Comparison of ENCODE assay signal across 9 mouse cellular contexts in the genomic region with DNA sequence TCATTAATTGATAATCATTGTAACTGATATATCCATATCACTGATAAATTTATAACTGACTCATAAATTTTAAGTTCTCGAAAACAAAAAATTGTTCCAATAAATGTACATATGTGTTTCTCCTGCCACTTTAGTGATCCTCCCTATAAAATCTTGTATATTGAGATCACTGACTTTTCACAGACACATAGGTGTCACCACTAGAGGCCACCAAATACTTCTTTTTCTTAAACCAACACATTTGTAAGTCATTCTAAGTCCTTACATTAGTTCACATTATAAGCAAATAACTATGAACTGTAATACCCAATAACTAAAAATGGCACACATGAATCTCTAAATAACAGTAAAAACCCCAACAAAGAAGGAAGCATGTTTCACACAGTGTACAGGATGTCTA.
DNase-seq lines count a peak whose midpoint lies in the region; ATAC-seq and TF ChIP-seq lines count a peak whose summit lies in the region.
"Had no signal": no experiment of that assay in that cellular context is flagged by ENCODE, and none has a peak within 500 bp of the region (broad histone marks: within the 10 kb centered on the region; RNA-seq: fewer than 3 reads in every experiment).

No protein-coding gene starts in this region.

- H3K9ac ChIP-seq in embryonic facial prominence, embryonic 11.5 days (replicated peaks; ENCODE audit: low read length): no peak overlapping the region
- H3K9ac ChIP-seq: heart, embryonic 15.5 days had no signal

- H3K4me1 ChIP-seq in embryonic facial prominence, embryonic 11.5 days (ENCODE audit: control insufficient read depth, insufficient read depth, low read length): no peaks in the 10 kb centered on the region
- H3K4me1 ChIP-seq in embryonic facial prominence, embryonic 10.5 days: no peaks in the 10 kb centered on the region
- H3K4me1 ChIP-seq in E14TG2a.4 (replicated peaks; ENCODE audit: low read depth, low read length): peaks cover 3% of the 10 kb centered on the region
- H3K4me1 ChIP-seq: heart, embryonic 15.5 days had no signal

- H3K4me2 ChIP-seq in embryonic facial prominence, embryonic 11.5 days (ENCODE audit: low read depth, low read length): no peak overlapping the region
- H3K4me2 ChIP-seq: heart, embryonic 15.5 days had no signal

- DNase-seq in embryonic facial prominence, embryonic 11.5 days (ENCODE audit: low spot score): peak; percentile 30
- DNase-seq in embryonic facial prominence, embryonic 10.5 days (ENCODE audit: low spot score): no peak
- DNase-seq in layer of hippocampus, adult 2 months (ENCODE audit: low spot score in 2 of 2): peak in 1 of 2 experiments; percentile 18
- no peak for DNase-seq in layer of hippocampus, adult 11-12 months (ENCODE audit: low spot score)
- peak; percentile 14 for DNase-seq in large intestine, adult 2 months (ENCODE audit: low read depth, low spot score)
- DNase-seq in adrenal gland, adult 8-10 months: no peak

- ATAC-seq in embryonic facial prominence, embryonic 11.5 days (replicated peaks; ENCODE audit: insufficient number of reproducible peaks, low FRiP score, low TSS enrichment, low read depth): no peak
- no peak for ATAC-seq in megakaryocyte-erythroid progenitor cell, adult 5-6 weeks (replicated peaks; ENCODE audit: low FRiP score, low TSS enrichment, poor library complexity, severe bottlenecking)

- WGBS in embryonic facial prominence, embryonic 11.5 days: 85% methylated on average over 1 of the region's 1 CpGs
- 84% methylated on average over 1 of the region's 1 CpGs for WGBS in embryonic facial prominence, embryonic 10.5 days
- 73% methylated on average over 1 of the region's 1 CpGs for WGBS in large intestine, adult 2 months

- H3K4me3 ChIP-seq in embryonic facial prominence, embryonic 11.5 days (ENCODE audit: low read depth, low read length): no peak overlapping the region
- no peak overlapping the region for H3K4me3 ChIP-seq in embryonic facial prominence, embryonic 10.5 days
- no peak overlapping the region for H3K4me3 ChIP-seq in layer of hippocampus, adult 2 months
- H3K4me3 ChIP-seq in E14TG2a.4 (replicated peaks; ENCODE audit: low read length): no peak overlapping the region
- H3K4me3 ChIP-seq: heart, embryonic 15.5 days had no signal

- no peaks in the 10 kb centered on the region for H3K9me3 ChIP-seq in embryonic facial prominence, embryonic 11.5 days (replicated peaks; ENCODE audit: control insufficient read depth, low read length)
- H3K9me3 ChIP-seq in embryonic facial prominence, embryonic 10.5 days: no peaks in the 10 kb centered on the region
- no peaks in the 10 kb centered on the region for H3K9me3 ChIP-seq in E14TG2a.4 (ENCODE audit: low read length)
- H3K9me3 ChIP-seq: heart, embryonic 15.5 days had no signal

- no peak overlapping the region for H3K27ac ChIP-seq in embryonic facial prominence, embryonic 11.5 days (replicated peaks; ENCODE audit: low read depth, low read length)
- H3K27ac ChIP-seq in embryonic facial prominence, embryonic 10.5 days (replicated peaks): no peak overlapping the region
- H3K27ac ChIP-seq in layer of hippocampus, adult 2 months: no peak overlapping the region
- H3K27ac ChIP-seq: heart, embryonic 15.5 days had no signal

- no peaks in the 10 kb centered on the region for H3K27me3 ChIP-seq in embryonic facial prominence, embryonic 11.5 days (ENCODE audit: control insufficient read depth, insufficient read depth, low read length)
- no peaks in the 10 kb centered on the region for H3K27me3 ChIP-seq in embryonic facial prominence, embryonic 10.5 days (replicated peaks; ENCODE audit: low read depth, poor library complexity, severe bottlenecking)
- H3K27me3 ChIP-seq in E14TG2a.4 (ENCODE audit: insufficient read depth, low read length): no peaks in the 10 kb centered on the region
- H3K27me3 ChIP-seq: heart, embryonic 15.5 days had no signal

- TF ChIP-seq CTCF in layer of hippocampus, adult 2 months (conservative IDR thresholded peaks at IDR 0.05): peak; percentile 84
- peak; percentile 13; the same call in 1 of the 2 replicates for TF ChIP-seq CTCF in E14TG2a.4 (conservative IDR thresholded peaks at IDR 0.05; ENCODE audit: low read length)

- H3K36me3 ChIP-seq in embryonic facial prominence, embryonic 11.5 days (replicated peaks; ENCODE audit: control insufficient read depth, insufficient read depth, low read depth, low read length): no peaks in the 10 kb centered on the region
- H3K36me3 ChIP-seq in embryonic facial prominence, embryonic 10.5 days (replicated peaks): no peaks in the 10 kb centered on the region; the same call in 1 of the 2 replicates
- H3K36me3 ChIP-seq in E14TG2a.4 (ENCODE audit: insufficient read depth, low read length): no peaks in the 10 kb centered on the region
- H3K36me3 ChIP-seq: heart, embryonic 15.5 days had no signal

Comparison
In these comparisons a context has a peak if more than half of its experiments do, and no peak if none do; other contexts are left out.
1. DNase-seq: peak in embryonic facial prominence, embryonic 11.5 days (single experiment) and large intestine, adult 2 months (single experiment); none in embryonic facial prominence, embryonic 10.5 days (single experiment), layer of hippocampus, adult 11-12 months (single experiment) and adrenal gland, adult 8-10 months (single experiment).